ENCODE assay signal across 9 mouse cellular contexts in the genomic region with DNA sequence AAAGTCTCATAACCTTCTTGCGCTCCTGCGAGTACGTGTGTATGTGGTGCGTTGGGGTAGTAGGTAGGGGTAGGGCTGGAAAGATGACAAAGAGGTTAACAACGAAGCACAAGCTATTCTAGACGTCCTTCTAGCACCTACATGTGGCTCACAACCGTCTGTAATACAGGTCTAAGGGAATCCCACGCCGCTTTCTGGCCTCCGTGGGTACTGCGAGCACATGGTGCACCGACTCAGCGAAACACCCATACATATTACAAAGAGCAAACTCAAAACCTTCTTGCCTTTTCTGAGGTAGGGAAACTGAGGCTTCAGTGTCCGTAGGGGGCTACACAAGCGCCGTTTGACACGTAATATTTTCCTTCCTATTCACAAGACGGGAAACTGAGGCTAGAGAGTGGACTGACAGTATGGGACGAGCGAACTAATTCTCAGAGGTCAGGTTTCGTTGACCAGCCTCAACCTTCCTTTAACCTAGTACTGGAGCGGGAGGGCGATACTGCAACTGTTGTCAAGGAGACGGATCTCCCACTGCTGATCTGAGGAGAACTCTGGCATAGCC. TPM values are rescaled to one million over a fixed set of nuclear protein-coding genes. Genes with fewer than 3 reads are reported as not detected.
A peak's percentile ranks its signal among the peaks of the same experiment; 100 is the strongest.
DNase-seq lines count a peak whose midpoint lies in the region; ATAC-seq and TF ChIP-seq lines count a peak whose summit lies in the region.
"Had no signal": no experiment of that assay in that cellular context is flagged by ENCODE, and none has a peak within 500 bp of the region (broad histone marks: within the 10 kb centered on the region; RNA-seq: fewer than 3 reads in every experiment).

No protein-coding gene starts in this region.

- no peaks in the 10 kb centered on the region for H3K27me3 ChIP-seq in ES-Bruce4 (ENCODE audit: control insufficient read depth, insufficient read depth, low read length, poor library complexity, severe bottlenecking)
- no peaks in the 10 kb centered on the region for H3K27me3 ChIP-seq in forebrain, embryonic 10.5 days (ENCODE audit: poor library complexity, severe bottlenecking)
- H3K27me3 ChIP-seq in neural tube, embryonic 12.5 days (replicated peaks), result no peaks in the 10 kb centered on the region
- H3K27me3 ChIP-seq in testis, adult 2 months (ENCODE audit: control insufficient read depth, insufficient read depth, low read length), result no peaks in the 10 kb centered on the region

- peak; percentile 8 for TF ChIP-seq CTCF in ES-Bruce4 (IDR thresholded peaks at IDR 0.05; ENCODE audit: low read depth, low read length)
- TF ChIP-seq CTCF in testis, adult 2 months (IDR thresholded peaks at IDR 0.05; ENCODE audit: control insufficient read depth, insufficient read depth, insufficient replicate concordance, low read depth, low read length), result peak; percentile 44; the same call in 1 of the 2 replicates

- H3K27ac ChIP-seq in ES-Bruce4 (ENCODE audit: insufficient read depth, low read length), result peak overlapping the region; percentile 72
- H3K27ac ChIP-seq in forebrain, embryonic 10.5 days, result peak overlapping the region; percentile 91
- 0 out of 2 replicates have a peak overlapping the region, but pooled peaks have one; percentile 38 for H3K27ac ChIP-seq in neural tube, embryonic 12.5 days
- H3K27ac ChIP-seq in testis, adult 2 months (ENCODE audit: control insufficient read depth, insufficient read depth, low read depth, low read length), result peak overlapping the region; percentile 92

- H3K9me3 ChIP-seq in ES-Bruce4 (replicated peaks; ENCODE audit: control insufficient read depth, insufficient read depth, low read length, poor library complexity, severe bottlenecking), result no peaks in the 10 kb centered on the region
- H3K9me3 ChIP-seq in forebrain, embryonic 10.5 days, result no peaks in the 10 kb centered on the region
- H3K9me3 ChIP-seq in neural tube, embryonic 12.5 days, result no peaks in the 10 kb centered on the region

- peak overlapping the region; percentile 13 for H3K9ac ChIP-seq in ES-Bruce4 (ENCODE audit: low read depth, poor library complexity, severe bottlenecking)
- H3K9ac ChIP-seq in neural tube, embryonic 12.5 days, result peak overlapping the region; percentile 30

- no peak for TF ChIP-seq EP300 in ES-Bruce4 (IDR thresholded peaks at IDR 0.05; ENCODE audit: insufficient read depth, low read depth, low read length)

- no peak for TF ChIP-seq POLR2A in ES-Bruce4 (IDR thresholded peaks at IDR 0.05; ENCODE audit: insufficient read depth, low read length)
- 0 out of 2 replicates have a peak, but pooled peaks have one; percentile 33 for TF ChIP-seq POLR2A in testis, adult 2 months (IDR thresholded peaks at IDR 0.05; ENCODE audit: control insufficient read depth, low read depth, low read length)

- H3K36me3 ChIP-seq in ES-Bruce4 (ENCODE audit: control insufficient read depth, insufficient read depth, low read length, poor library complexity, severe bottlenecking), result peaks cover 9% of the 10 kb centered on the region
- H3K36me3 ChIP-seq in forebrain, embryonic 10.5 days (replicated peaks), result peaks cover 23% of the 10 kb centered on the region
- H3K36me3 ChIP-seq in neural tube, embryonic 12.5 days, result peaks cover 7% of the 10 kb centered on the region
- no peaks in the 10 kb centered on the region for H3K36me3 ChIP-seq in testis, adult 2 months (ENCODE audit: control insufficient read depth, insufficient read depth, low read length)

- WGBS in forebrain, embryonic 10.5 days, result 2% methylated on average over 24 of the region's 24 CpGs
- under 1% methylated on average over 24 of the region's 24 CpGs for whole genome bisulfite sequencing in neural tube, embryonic 12.5 days

- peak; percentile 52 for DNase-seq in c-Kit-positive CD71-positive TER-119-negative erythroid progenitor cells, embryonic 14.5 days (ENCODE audit: low read depth)
- DNase-seq in forebrain, embryonic 10.5 days (ENCODE audit: extremely low spot score, low spot score), result peak; percentile 68
- peak; percentile 75 to 82 for DNase-seq in heart, postnatal 10 days
- DNase-seq in kidney, postnatal 4 days, result peak; percentile 75 to 85
- DNase-seq in lung, adult 18-20 months, result peak; percentile 78 to 84

- H3K4me3 ChIP-seq in ES-Bruce4 (ENCODE audit: low read depth, low read length), result peak overlapping the region; percentile 97
- H3K4me3 ChIP-seq in forebrain, embryonic 10.5 days, result peak overlapping the region; percentile 76
- H3K4me3 ChIP-seq in neural tube, embryonic 12.5 days, result peak overlapping the region; percentile 65
- H3K4me3 ChIP-seq in testis, adult 2 months (ENCODE audit: control insufficient read depth, low read depth, low read length), result peak overlapping the region; percentile 90

- H3K4me1 ChIP-seq in ES-Bruce4 (ENCODE audit: control insufficient read depth, insufficient read depth, low read length), result no peaks in the 10 kb centered on the region
- H3K4me1 ChIP-seq in forebrain, embryonic 10.5 days, result peaks cover 14% of the 10 kb centered on the region
- H3K4me1 ChIP-seq in neural tube, embryonic 12.5 days, result no peaks in the 10 kb centered on the region
- peaks cover 4% of the 10 kb centered on the region for H3K4me1 ChIP-seq in testis, adult 2 months (ENCODE audit: control insufficient read depth, insufficient read depth, low read length)

- ATAC-seq in neural tube, embryonic 12.5 days (ENCODE audit: low FRiP score, low read depth), result peak; percentile 57

- intact Hi-C loops in heart, postnatal 10 days (cut with DNase I), result loop anchor here (1.0 to 5.0 kb wide), 4 partner anchors 19 to 1089 kb away; partner anchors contain the start of gene Epn1

- H3K4me2 ChIP-seq in neural tube, embryonic 12.5 days (replicated peaks), result peak overlapping the region; percentile 74

RNA-seq across cellular contexts. Expression of gene Zfp444, which starts 0.5 kb away (rescaled TPM):
- 33.7 and 41.1 TPM in 2 replicates for polyA plus RNA-seq in ES-Bruce4 (2011; ENCODE audit: insufficient read depth, insufficient read length, low read depth, missing spikeins)
- 69.8 and 78.2 TPM in 2 replicates for polyA plus RNA-seq in forebrain, embryonic 10.5 days (2016; fragmentation: Nextera tagmentation; extraction: Ambion mirVana)
- 10 to 100 TPM; 11.8 to 13.8 TPM for total RNA-seq in heart, postnatal 10 days (2021)
- 78.1 and 86.0 TPM in 2 replicates for polyA plus RNA-seq in neural tube, embryonic 12.5 days (2016; fragmentation: Nextera tagmentation; extraction: Ambion mirVana)
- polyA plus RNA-seq in testis, adult 2 months (2012; rRNA removed), result 20.3 and 21.6 TPM in 2 replicates

RNA-seq across cellular contexts. Expression of gene Zfp787, which starts 15.7 kb away (rescaled TPM):
- 24.1 and 30.9 TPM in 2 replicates for polyA plus RNA-seq in ES-Bruce4 (2011; ENCODE audit: insufficient read depth, insufficient read length, low read depth, missing spikeins)
- 23.7 and 24.4 TPM in 2 replicates for polyA plus RNA-seq in forebrain, embryonic 10.5 days (2016; fragmentation: Nextera tagmentation; extraction: Ambion mirVana)
- 10 to 100 TPM; 44.2 to 48.6 TPM for total RNA-seq in heart, postnatal 10 days (2021)
- 36.4 and 37.0 TPM in 2 replicates for polyA plus RNA-seq in neural tube, embryonic 12.5 days (2016; fragmentation: Nextera tagmentation; extraction: Ambion mirVana)
- polyA plus RNA-seq in testis, adult 2 months (2012; rRNA removed), result 41.0 and 45.8 TPM in 2 replicates

RNA-seq across cellular contexts. Expression of gene Galp, which starts 25.4 kb away (rescaled TPM):
- not detected in 2 replicates for polyA plus RNA-seq in ES-Bruce4 (2011; ENCODE audit: insufficient read depth, insufficient read length, low read depth, missing spikeins)
- not detected in 2 replicates for polyA plus RNA-seq in forebrain, embryonic 10.5 days (2016; fragmentation: Nextera tagmentation; extraction: Ambion mirVana)
- not detected for total RNA-seq in heart, postnatal 10 days (2021)
- not detected in 2 replicates for polyA plus RNA-seq in neural tube, embryonic 12.5 days (2016; fragmentation: Nextera tagmentation; extraction: Ambion mirVana)
- polyA plus RNA-seq in testis, adult 2 months (2012; rRNA removed), result not detected in 2 replicates
- polyA plus RNA-seq: gonadal fat pad, adult 2 months had no signal

RNA-seq across cellular contexts. Expression of gene Zscan5b, which starts 50.6 kb away (rescaled TPM):
- 0.33 and 0.40 TPM in 2 replicates for polyA plus RNA-seq in ES-Bruce4 (2011; ENCODE audit: insufficient read depth, insufficient read length, low read depth, missing spikeins)
- polyA plus RNA-seq in forebrain, embryonic 10.5 days (2016; fragmentation: Nextera tagmentation; extraction: Ambion mirVana), result not detected in 2 replicates
- total RNA-seq in heart, postnatal 10 days (2021), result not detected
- not detected in 2 replicates for polyA plus RNA-seq in neural tube, embryonic 12.5 days (2016; fragmentation: Nextera tagmentation; extraction: Ambion mirVana)
- polyA plus RNA-seq in testis, adult 2 months (2012; rRNA removed), result 2.5 and 2.6 TPM in 2 replicates
- polyA plus RNA-seq: gonadal fat pad, adult 2 months had no signal

Comparison
In these comparisons a context has a peak if more than half of its experiments do, and no peak if none do; other contexts are left out.
1. Peak in every context shown above with its lines: DNase-seq, ATAC-seq, H3K4me3 ChIP-seq and H3K27ac ChIP-seq.
2. H3K27ac ChIP-seq: peak in every context shown above with its lines; median percentile 92 in testis, adult 2 months; 91 in forebrain, embryonic 10.5 days; 72 in ES-Bruce4; 38 in neural tube, embryonic 12.5 days.